Mouse (Mus musculus) embryonic stem cell, embryonic (primary cell): ENCODE results near the gene 4933405L10Rik.

ENCODE experiments used
- CTCF ChIA-PET, 4 experiments: fragments of 300-600 bp in 2 of 4; fragments of 350-600 bp in 2 of 4; sonication (Branson Sonifier 250); formaldehyde crosslinking; loops; one replicate each; lab custom pipeline; 2022; ENCODE audit warnings: inconsistent platforms in 2 of 4; lab: Charles Lee
- POLR2A ChIA-PET, 4 experiments: fragments of 300-600 bp in 2 of 4; fragments of 350-600 bp in 2 of 4; sonication (Branson Sonifier 250); formaldehyde crosslinking; loops; one replicate each; lab custom pipeline; 2022; ENCODE audit warnings: antibody characterized with exemption in 4 of 4, inconsistent platforms in 1 of 4; lab: Charles Lee

Gene 4933405L10Rik

GRCm38 (mm10) chr8:105709317-105709716, 1.9 kb downstream of the 4933405L10Rik start:
- POLR2A ChIA-PET = interaction anchor here in 3 of 4 experiments (0.6 to 1.9 kb wide), 18 partner anchors 8 to 262 kb away, joined by 3 to 9 read pairs (median 3); partner anchors contain the start of genes Nutf2 (in 2 of the 3), Acd (in 1 of the 3), Ctcf (in 1 of the 3) and Gfod2 (in 1 of the 3)
- CTCF ChIA-PET = interaction anchor here in 3 of 4 experiments (0.6 to 1.5 kb wide), 3 partner anchors 37 to 79 kb away, joined by 3 to 4 read pairs (median 4); no protein-coding TSS in a partner anchor

GRCm38 (mm10) chr8:105712286-105712685, 4.8 kb downstream of the 4933405L10Rik start:
- POLR2A ChIA-PET = interaction anchor here in 2 of 4 experiments (0.7 to 3.1 kb wide), 6 partner anchors 12 to 38 kb away, joined by 3 to 14 read pairs (median 3); partner anchors contain the start of genes Acd (in 1 of the 2) and Pard6a (in 1 of the 2)
- CTCF ChIA-PET = no interaction called here

GRCm38 (mm10) chr8:105714139-105714538, 6.7 kb downstream of the 4933405L10Rik start:
- POLR2A ChIA-PET = interaction anchor here in 3 of 4 experiments (0.7 to 4.1 kb wide), 10 partner anchors 10 to 217 kb away, joined by 3 to 15 read pairs (median 3); partner anchors contain the start of genes Acd (in 1 of the 3), Nutf2 (in 1 of the 3), Pard6a (in 1 of the 3) and Ranbp10 (in 1 of the 3)
- CTCF ChIA-PET = interaction anchor here (0.6 to 4.7 kb wide), 77 partner anchors 9 to 485 kb away, joined by 3 to 57 read pairs (median 4); partner anchors contain the start of genes Gfod2 (in 4 of the 4), Ranbp10 (in 2 of the 4), Acd (in 1 of the 4) and Pard6a (in 1 of the 4)

DNA sequence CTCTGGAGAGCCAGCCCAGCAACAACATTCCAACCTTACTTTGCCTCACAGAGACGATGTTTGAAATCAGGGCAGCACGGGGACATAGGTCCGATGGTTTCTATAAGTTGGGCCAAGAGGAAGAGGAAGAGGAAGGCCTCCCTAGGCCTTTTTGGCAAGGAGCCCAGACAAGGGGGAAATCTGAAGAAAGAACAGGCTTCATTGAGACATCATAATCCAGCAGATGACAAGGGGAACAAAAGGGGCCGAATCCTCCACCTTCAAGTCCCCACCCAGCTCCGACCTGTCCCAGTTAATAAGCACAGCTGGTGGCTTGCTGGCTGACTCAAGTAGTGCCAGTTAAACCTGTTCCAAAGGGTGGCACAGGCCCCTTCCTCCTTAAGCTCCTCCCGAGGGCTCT, 7.6 kb downstream of the 4933405L10Rik start:
- CTCF ChIA-PET = interaction anchor here (0.6 to 4.7 kb wide), 29 partner anchors 11 to 361 kb away, joined by 3 to 57 read pairs (median 4); partner anchors contain the start of genes Gfod2 (in 2 of the 4), Ranbp10 (in 1 of the 4) and Tsnaxip1 (in 1 of the 4)
- POLR2A ChIA-PET = interaction anchor here in 2 of 4 experiments (1.0 to 4.1 kb wide), 4 partner anchors 14 to 145 kb away, joined by 4 to 15 read pairs (median 13); partner anchors contain the start of genes Nutf2 (in 2 of the 2), Acd (in 1 of the 2), Pard6a (in 1 of the 2) and Ranbp10 (in 1 of the 2)

- ChIA-PET POLR2A (interaction anchor here (0.5 to 4.1 kb wide), 15 partner anchors 9 to 284 kb away, joined by 3 to 15 read pairs (median 3); partner anchors contain the start of genes Nutf2 (in 2 of the 4), Ranbp10 (in 1 of the 4) and Tsnaxip1 (in 1 of the 4)), CTCF (interaction anchor here (0.5 to 4.7 kb wide), 33 partner anchors 9 to 400 kb away, joined by 3 to 57 read pairs (median 4); partner anchors contain the start of genes Acd (in 1 of the 4), Carmil2 (in 1 of the 4) and Pard6a (in 1 of the 4))
Observed at GRCm38 (mm10) chr8:105716302-105716945, 9.0 kb downstream of the 4933405L10Rik start.

DNA sequence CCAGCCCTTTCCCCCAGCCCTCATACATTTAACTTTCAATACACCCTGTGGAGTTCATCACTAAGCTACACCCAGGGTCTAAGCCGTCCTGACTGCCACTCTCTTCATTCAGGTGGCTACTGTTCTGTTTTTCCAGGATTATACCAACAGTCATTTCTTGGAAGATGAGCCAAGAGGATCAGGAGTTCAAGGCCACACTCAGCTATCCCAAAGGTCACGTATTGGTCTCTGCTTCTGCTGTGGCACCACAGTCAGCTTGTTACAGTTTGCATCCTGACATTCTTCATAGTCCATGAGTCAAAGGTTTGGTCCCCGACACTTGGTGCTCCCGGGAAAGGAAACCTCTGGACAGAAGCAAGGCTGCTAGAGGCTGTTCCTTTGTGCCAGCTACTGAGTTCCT, 12.2 kb downstream of the 4933405L10Rik start:
- ChIA-PET CTCF (interaction anchor here in 2 of 4 experiments (0.7 to 0.8 kb wide), 2 partner anchors 68 to 204 kb away, joined by 3 to 7 read pairs; no protein-coding TSS in a partner anchor), POLR2A (interaction anchor here in 3 of 4 experiments (0.6 to 1.5 kb wide), 7 partner anchors 10 to 1551 kb away, joined by 3 to 5 read pairs (median 3); no protein-coding TSS in a partner anchor)

GRCm38 (mm10) chr8:105722861-105723260, 15.4 kb downstream of the 4933405L10Rik start:
- ChIA-PET CTCF (interaction anchor here in 2 of 4 experiments (1.1 to 3.4 kb wide), 2 partner anchors 9 kb away, joined by 6 to 14 read pairs; no protein-coding TSS in a partner anchor), POLR2A (interaction anchor here in 1 of 4 experiments (0.9 to 1.3 kb wide), 3 partner anchors 22 to 136 kb away, joined by 3 read pairs; no protein-coding TSS in a partner anchor)

GRCm38 (mm10) chr8:105725726-105726125, 18.3 kb downstream of the 4933405L10Rik start:
- POLR2A ChIA-PET = interaction anchor here in 1 of 4 experiments (0.7 to 2.0 kb wide), 4 partner anchors 9 to 33 kb away, joined by 3 to 8 read pairs (median 4); partner anchors contain the start of gene Gfod2
- CTCF ChIA-PET = interaction anchor here (0.9 to 3.4 kb wide), 6 partner anchors 9 to 129 kb away, joined by 3 to 14 read pairs (median 7); no protein-coding TSS in a partner anchor

DNA sequence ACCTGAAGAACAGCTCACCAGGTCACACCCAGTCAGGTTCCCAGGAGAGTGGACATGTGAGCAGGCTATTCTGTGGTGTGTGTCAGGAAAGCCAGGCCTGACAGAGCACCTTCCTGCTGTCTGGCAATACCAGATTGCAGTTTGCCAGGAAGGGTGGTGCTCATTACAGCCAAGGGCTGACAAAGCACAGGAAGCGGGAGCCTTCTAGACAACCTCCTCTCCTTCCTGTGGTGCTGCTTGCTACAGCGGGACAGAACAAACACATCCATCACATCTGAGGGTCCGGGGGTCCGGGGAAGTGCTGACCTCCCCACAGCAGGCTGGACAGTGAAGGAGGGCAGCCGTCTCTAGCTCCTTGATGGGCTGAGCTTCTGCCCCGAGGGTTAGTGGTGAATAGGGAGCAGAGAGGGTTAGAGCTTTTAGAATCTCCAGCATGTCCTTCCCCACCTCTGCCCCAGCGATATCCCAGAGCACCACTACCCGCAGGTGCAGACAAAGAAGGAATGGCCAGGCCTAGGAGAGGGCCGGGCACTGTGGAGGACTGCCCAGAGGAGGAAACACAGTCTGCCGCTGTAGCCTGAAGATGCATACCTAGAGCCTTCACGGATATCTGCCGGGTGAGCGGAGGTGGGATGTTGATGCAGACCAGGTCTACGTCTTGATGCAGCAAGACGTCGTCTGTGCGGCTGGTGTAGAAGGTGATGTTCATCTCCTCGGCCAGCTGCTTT, 20.1 kb downstream of the 4933405L10Rik start:
- ChIA-PET CTCF (interaction anchor here in 3 of 4 experiments (0.6 to 1.1 kb wide), 4 partner anchors 11 to 43 kb away, joined by 3 to 4 read pairs (median 4); no protein-coding TSS in a partner anchor), POLR2A (interaction anchor here in 3 of 4 experiments (0.6 to 2.7 kb wide), 9 partner anchors 10 to 439 kb away, joined by 3 to 8 read pairs (median 4); partner anchors contain the start of genes Acd (in 1 of the 3), Nutf2 (in 1 of the 3) and Pard6a (in 1 of the 3))

DNA sequence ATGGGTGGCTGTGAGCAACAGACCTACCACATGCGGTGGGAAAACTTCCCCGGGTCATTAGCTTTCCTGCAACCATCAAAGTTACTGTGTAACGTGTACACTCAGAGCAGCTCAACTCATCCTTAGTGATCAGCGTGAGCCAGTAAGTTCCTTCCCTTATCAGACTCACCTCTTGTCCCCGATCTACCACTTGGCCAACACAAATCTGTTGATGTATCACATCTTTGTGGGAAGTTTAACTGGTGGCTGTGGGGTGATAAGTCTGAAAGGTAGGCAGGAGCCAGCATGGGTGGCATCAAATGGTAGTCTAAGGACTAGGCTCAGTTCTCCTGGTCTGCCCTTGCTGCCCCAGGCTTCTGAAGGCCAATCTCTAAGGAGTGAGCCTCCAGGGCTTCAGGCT, 24.7 kb downstream of the 4933405L10Rik start:
- CTCF ChIA-PET = interaction anchor here in 3 of 4 experiments (0.5 to 1.0 kb wide), 4 partner anchors 18 to 639 kb away, joined by 3 to 4 read pairs (median 4); no protein-coding TSS in a partner anchor
- POLR2A ChIA-PET = interaction anchor here in 2 of 4 experiments (0.5 to 1.3 kb wide), 5 partner anchors 11 to 410 kb away, joined by 3 to 6 read pairs (median 3); partner anchors contain the start of genes Gfod2 (in 1 of the 2) and Ranbp10 (in 1 of the 2)

DNA sequence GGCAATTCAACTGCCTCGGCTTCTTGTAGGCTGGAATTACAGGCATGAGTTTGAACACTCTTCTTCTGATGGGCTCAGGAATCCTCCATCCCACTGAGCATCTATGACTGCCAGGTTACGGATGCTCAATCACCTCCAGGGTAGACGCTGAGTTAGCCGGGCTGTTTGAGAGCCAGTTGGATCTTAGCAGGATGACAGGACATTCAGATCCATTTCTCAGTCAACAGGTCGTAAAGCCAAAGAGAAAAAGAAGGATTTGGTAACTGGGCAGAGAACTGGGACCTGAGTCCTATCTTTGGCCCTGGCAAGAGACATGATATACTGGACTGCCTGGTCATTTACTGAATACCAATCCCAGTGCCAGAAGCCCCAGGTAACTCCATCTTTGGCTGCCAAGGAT, 31.8 kb downstream of the 4933405L10Rik start:
- CTCF ChIA-PET = no interaction called here

DNA sequence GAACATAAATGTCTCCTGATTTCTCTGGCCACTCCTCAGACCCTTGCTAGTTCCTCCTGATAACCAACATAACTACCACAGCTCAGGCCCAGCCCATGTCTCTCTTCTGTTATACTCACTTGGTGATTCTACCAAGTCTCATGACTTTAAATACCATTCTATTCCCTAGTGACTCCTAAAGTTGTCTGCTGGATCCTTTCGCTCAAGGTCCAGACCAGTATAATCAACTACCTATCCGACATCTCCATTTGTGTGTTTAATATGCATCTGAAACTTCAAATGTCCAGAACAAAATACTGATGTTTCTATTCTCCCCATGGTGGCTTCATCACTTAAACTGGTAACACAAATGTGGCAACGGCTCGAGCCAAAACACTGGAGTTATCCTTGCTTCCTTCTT, 35.8 kb downstream of the 4933405L10Rik start:
- CTCF ChIA-PET = no interaction called here

More for the DNA sequence above, 31.8 kb downstream of the 4933405L10Rik start:
- POLR2A ChIA-PET = interaction anchor here in 2 of 4 experiments (1.7 to 2.0 kb wide), 2 partner anchors 11 to 14 kb away, joined by 5 read pairs; no protein-coding TSS in a partner anchor

DNA sequence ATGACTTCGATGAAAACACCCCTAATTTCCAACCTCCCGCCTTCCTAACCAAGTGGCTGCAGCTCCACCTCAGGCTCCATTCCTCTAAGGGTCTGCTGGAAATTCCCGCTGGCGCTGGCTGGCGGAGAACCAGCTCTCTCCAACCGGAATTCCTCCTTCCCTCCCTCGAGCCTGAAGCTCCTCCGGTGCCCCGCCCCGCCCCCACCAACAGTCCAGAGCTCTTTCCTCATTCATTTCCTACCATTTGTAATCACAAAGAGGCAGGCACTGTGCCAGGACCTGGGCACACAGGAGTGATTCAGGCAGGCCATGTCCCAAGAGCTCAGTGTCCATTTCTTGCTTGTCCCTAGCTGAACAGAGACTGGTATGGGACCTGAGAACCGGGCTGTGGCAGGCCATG, 43.2 kb downstream of the 4933405L10Rik start:
- POLR2A ChIA-PET = interaction anchor here in 3 of 4 experiments (0.5 to 1.7 kb wide), 15 partner anchors 20 to 1169 kb away, joined by 3 to 7 read pairs (median 4); partner anchors contain the start of genes Acd (in 1 of the 3), Pard6a (in 1 of the 3) and Pskh1 (in 1 of the 3)

More for the DNA sequence above, 35.8 kb downstream of the 4933405L10Rik start:
- POLR2A ChIA-PET = interaction anchor here in 2 of 4 experiments (0.7 to 1.8 kb wide), 2 partner anchors 15 to 122 kb away, joined by 3 to 6 read pairs; partner anchors contain the start of gene Gfod2 (in 1 of the 2)

GRCm38 (mm10) chr8:105753916-105754315, 46.5 kb downstream of the 4933405L10Rik start:
- ChIA-PET CTCF (no interaction called here), POLR2A (interaction anchor here in 2 of 4 experiments (0.8 to 1.1 kb wide), 4 partner anchors 16 to 47 kb away, joined by 3 to 5 read pairs (median 4); no protein-coding TSS in a partner anchor)

More for the DNA sequence above, 43.2 kb downstream of the 4933405L10Rik start:
- CTCF ChIA-PET = interaction anchor here (0.5 to 1.9 kb wide), 8 partner anchors 20 to 401 kb away, joined by 3 to 6 read pairs (median 3); no protein-coding TSS in a partner anchor

DNA sequence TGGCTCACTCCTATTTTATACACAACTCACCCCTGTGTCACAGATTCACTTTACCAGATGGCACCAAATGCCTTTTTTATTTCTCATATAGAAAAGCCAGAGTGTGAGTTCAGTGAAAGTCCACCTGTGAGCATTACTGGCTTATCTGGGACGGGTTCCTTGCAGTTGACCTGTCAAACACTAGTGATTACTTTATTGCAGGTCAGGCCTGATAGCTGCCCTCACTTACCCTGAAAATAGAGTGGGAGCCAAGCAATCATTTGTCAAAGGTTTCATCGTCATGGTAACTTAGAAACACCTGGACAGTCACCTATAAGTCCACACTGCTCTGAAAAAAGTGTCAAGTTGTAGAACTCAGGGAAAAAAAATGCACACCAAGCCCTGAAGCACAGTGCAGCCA, 47.2 kb downstream of the 4933405L10Rik start:
- CTCF ChIA-PET = no interaction called here
- POLR2A ChIA-PET = interaction anchor here in 2 of 4 experiments (0.6 to 1.1 kb wide), 4 partner anchors 35 to 1125 kb away, joined by 3 to 5 read pairs (median 4); no protein-coding TSS in a partner anchor

DNA sequence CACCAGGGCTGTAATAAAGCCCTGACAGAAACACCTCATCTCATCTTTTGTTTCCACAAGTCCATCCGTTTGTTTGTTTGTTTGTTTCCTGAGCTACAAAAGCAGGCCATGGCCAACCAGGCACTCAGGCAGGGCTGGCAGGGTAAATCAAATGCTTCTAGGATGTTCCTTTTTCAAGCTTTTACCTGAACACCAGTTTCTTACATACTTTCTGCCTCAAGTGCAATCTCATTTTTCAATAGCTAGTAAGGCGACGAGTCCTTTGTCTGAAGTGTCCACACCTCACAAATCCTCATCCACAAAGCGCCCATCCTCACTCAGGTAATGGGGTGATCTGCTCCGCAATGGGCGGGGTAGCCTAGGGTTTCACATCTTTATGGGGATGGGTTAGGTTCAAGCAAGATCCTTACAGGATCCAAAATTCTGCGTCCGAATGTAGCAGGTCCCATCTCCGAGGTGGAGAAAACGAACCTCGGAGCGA, 50.4 kb downstream of the 4933405L10Rik start:
- POLR2A ChIA-PET = interaction anchor here (0.6 to 1.9 kb wide), 18 partner anchors 12 to 181 kb away, joined by 3 to 6 read pairs (median 4); partner anchors contain the start of genes Nutf2 (in 1 of the 4), Pskh1 (in 1 of the 4), Ranbp10 (in 1 of the 4) and Tsnaxip1 (in 1 of the 4)
- CTCF ChIA-PET = interaction anchor here in 2 of 4 experiments (0.9 to 1.8 kb wide), 2 partner anchors 43 to 44 kb away, joined by 3 to 6 read pairs; no protein-coding TSS in a partner anchor
